Mouse (Mus musculus): ENCODE data around the gene Psma5. TPM values are rescaled to one million over a fixed set of nuclear protein-coding genes. Genes with fewer than 3 reads are reported as not detected.
A peak's percentile ranks its signal among the peaks of the same experiment; 100 is the strongest.

Gene Psma5
- polyA plus RNA-seq, 1 experiment from 2014 or later: 289 TPM

DNA sequence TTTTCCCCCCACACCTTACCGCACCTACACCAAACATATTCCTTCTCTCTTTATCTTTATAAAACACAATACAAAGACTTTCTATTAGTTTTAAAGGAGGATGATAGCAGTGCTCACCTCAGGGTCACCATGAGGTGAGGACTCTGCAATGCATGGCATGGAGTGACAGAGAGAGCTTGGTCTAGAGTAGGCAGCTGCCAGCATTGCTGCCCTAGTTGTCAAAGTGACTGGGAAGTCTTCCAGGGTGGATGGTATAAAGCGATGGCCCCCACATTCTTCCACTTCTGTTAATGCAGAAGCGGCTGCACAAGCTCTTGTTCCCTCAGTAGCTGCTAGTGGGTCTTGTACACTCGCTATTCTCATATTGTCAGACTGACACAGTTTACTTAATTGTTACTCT is 56.4 kb downstream of the Psma5 start:
- no peaks in the 10 kb centered on the region for H3K9me3 ChIP-seq
- peaks cover 16% of the 10 kb centered on the region for H3K4me1 ChIP-seq
- 78% methylated on average over 4 of the region's 4 CpGs for WGBS
- ATAC-seq (ENCODE audit: borderline replicate concordance, extremely low read depth, low FRiP score, low TSS enrichment): no peak
- H3K36me3 ChIP-seq: peaks cover 8% of the 10 kb centered on the region; the same call in 1 of the 2 replicates
- no peak overlapping the region for H3K9ac ChIP-seq
- no peaks in the 10 kb centered on the region for H3K27me3 ChIP-seq
- no peak overlapping the region for H3K27ac ChIP-seq
- H3K4me2 ChIP-seq: no peak overlapping the region
- no peak overlapping the region for H3K4me3 ChIP-seq

DNA sequence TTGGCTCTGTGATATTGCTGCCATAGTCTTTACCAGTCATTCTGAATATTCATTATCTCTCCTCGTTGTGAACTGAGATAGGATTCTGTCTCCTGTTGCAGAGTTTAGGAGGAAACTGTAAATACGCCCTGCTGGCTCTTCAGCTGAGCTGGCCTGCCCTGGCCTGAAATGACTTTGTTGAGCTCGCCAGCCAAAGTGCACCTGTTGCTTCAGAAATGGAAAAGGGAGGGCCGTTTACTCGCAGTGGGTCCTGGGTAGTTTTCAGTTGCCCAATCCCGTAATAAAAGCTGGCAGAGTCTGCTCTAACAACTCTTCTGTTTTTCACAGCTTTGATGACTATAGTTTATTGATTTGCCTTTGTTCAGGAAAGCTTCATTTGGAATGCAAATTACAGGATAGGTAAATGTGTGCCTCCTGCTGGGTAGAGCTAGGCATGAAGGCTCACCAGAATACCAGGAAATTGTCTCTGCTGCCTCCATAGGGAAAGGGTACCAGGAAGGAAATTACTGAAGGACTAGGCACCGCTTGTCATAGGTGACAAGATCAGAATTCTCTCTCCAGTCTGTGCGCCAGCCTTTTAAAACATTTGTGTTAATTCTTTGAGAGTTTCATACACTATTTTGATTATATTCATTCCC is 57.4 kb downstream of the Psma5 start:
- peaks cover 8% of the 10 kb centered on the region; the same call in 1 of the 2 replicates for H3K36me3 ChIP-seq
- no peak overlapping the region for H3K27ac ChIP-seq
- H3K4me2 ChIP-seq: no peak overlapping the region
- 70% methylated on average over 8 of the region's 8 CpGs for WGBS
- ATAC-seq (ENCODE audit: borderline replicate concordance, extremely low read depth, low FRiP score, low TSS enrichment): no peak
- no peaks in the 10 kb centered on the region for H3K27me3 ChIP-seq
- H3K4me3 ChIP-seq: no peak overlapping the region
- no peaks in the 10 kb centered on the region for H3K9me3 ChIP-seq
- no peak overlapping the region for H3K9ac ChIP-seq
- H3K4me1 ChIP-seq: peaks cover 19% of the 10 kb centered on the region

DNA sequence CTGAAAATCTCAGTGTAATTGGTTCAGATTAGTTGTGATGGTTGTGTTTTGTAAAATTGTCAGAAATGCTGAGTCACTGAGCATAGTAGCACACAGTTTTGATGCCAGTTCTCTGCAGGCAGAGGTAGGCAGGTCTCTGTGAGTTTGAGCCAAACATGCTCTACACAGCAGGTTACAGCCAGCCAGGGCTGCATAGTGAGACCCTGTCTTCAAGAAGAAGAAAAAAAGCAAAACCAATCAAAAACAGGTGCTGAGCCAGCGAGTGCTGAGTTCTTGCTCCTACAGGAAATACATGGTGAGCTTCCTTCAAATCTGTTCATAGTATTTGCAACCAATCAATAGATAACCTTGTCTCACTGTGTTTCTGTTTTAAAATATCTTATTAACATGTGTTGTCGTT is 61.8 kb downstream of the Psma5 start:
- Histone ChIP-seq H3K9me3 (no peaks in the 10 kb centered on the region), H3K4me1 (0 out of 2 replicates have a peak, but pooled peaks cover 9% of the 10 kb centered on the region), H3K27me3 (no peaks in the 10 kb centered on the region), H3K4me2 (no peak overlapping the region), H3K36me3 (peaks cover 3% of the 10 kb centered on the region; the same call in 1 of the 2 replicates), H3K27ac (no peak overlapping the region), H3K4me3 (no peak overlapping the region), H3K9ac (no peak overlapping the region)
- ATAC-seq (ENCODE audit: borderline replicate concordance, extremely low read depth, low FRiP score, low TSS enrichment): no peak
- WGBS: 54% methylated on average over 2 of the region's 2 CpGs

DNA sequence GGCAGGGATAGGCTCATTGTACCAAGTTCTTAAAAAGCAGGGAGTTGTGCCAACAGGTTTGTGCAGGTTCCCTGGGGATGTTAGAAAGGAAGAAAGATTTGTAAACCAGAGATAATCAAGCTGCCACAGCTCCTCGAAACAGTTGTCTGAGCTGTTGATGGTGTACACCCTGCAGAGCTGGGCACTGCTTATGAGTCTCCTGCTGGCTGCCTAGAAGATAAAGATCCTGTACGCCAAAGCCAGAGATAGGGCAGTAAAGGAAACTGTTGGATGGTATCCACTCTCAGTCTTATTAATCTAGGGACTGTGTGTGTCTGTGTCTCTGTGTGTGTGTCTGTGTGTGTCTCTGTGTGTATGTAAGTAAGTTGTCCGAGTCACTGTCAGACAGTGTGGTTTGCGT is 64.9 kb downstream of the Psma5 start:
- WGBS: 70% methylated on average over 4 of the region's 4 CpGs
- Histone ChIP-seq H3K9ac (no peak overlapping the region), H3K27ac (no peak overlapping the region), H3K4me2 (no peak overlapping the region), H3K36me3 (peaks cover 5% of the 10 kb centered on the region), H3K27me3 (no peaks in the 10 kb centered on the region), H3K9me3 (no peaks in the 10 kb centered on the region), H3K4me3 (no peak overlapping the region), H3K4me1 (peaks cover 27% of the 10 kb centered on the region)
- ATAC-seq (ENCODE audit: borderline replicate concordance, extremely low read depth, low FRiP score, low TSS enrichment): no peak

DNA sequence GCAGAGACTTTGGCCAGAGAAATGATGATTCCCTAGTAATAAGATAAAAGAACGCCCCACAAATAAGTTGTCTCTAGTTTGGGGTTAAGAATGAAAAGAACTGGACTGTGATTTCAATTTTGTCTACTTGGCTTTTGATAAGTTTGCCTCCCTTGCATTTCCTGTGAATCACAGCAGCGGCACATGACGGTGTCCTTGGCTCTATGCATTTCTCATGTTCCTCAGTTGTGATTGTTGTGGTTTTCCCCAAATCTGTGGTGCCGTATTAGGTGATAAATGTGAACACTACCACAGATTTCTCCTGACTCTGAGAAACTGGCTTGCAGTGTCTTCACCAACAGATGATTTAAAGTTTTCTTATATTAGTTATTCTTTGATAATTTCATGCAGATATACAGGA is 65.4 kb downstream of the Psma5 start:
- H3K4me2 ChIP-seq: no peak overlapping the region
- H3K9me3 ChIP-seq: no peaks in the 10 kb centered on the region
- no peak overlapping the region for H3K9ac ChIP-seq
- peaks cover 30% of the 10 kb centered on the region for H3K4me1 ChIP-seq
- no peaks in the 10 kb centered on the region for H3K27me3 ChIP-seq
- 64% methylated on average over 4 of the region's 4 CpGs for WGBS
- ATAC-seq (ENCODE audit: borderline replicate concordance, extremely low read depth, low FRiP score, low TSS enrichment): no peak
- H3K36me3 ChIP-seq: peaks cover 5% of the 10 kb centered on the region
- no peak overlapping the region for H3K27ac ChIP-seq
- H3K4me3 ChIP-seq: no peak overlapping the region

DNA sequence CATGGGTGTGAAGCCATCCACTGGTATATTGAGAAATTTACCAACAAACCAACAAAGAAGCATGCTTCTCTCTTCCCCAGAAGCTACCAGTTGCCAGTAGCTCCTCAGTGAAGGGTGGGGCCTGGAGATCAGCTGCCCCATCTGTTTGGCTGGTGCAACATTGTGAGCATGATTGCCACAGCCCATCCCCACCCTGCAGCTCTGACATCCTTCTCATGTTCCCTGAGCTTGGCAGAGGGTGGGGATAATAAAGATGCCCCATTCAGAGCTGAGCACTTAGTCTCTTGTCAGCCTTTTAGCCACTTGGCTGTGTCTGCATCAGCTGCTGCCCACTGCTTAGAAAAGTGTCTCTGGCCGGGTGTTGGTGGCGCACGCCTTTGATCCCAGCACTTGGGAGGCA is 66.2 kb downstream of the Psma5 start:
- ATAC-seq (ENCODE audit: borderline replicate concordance, extremely low read depth, low FRiP score, low TSS enrichment): no peak
- Histone ChIP-seq H3K9me3 (no peaks in the 10 kb centered on the region), H3K4me2 (no peak overlapping the region), H3K9ac (no peak overlapping the region), H3K27ac (no peak overlapping the region), H3K36me3 (peaks cover 5% of the 10 kb centered on the region), H3K27me3 (no peaks in the 10 kb centered on the region), H3K4me3 (no peak overlapping the region), H3K4me1 (peaks cover 39% of the 10 kb centered on the region)
- 89% methylated on average over 3 of the region's 3 CpGs for WGBS

DNA sequence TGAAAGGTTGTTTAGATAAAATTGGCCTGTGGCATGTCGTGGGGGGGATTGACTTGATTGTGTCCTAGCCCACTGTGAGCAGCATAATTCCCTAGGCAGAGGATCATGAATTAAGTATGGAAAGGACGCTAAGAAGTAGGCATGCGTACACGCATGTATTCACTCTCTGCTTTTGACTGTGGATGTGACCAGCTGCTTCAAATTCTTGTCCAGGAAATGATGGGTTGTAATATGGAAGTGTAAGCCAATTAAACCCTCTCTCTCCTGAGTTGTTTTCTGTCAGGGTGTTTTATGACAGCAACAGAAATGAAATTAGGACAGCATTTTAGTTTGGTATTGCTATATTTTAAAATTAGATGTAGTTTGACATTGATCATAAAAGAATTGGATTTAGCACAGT is 68.1 kb downstream of the Psma5 start:
- Histone ChIP-seq H3K9ac (no peak overlapping the region), H3K36me3 (peaks cover 5% of the 10 kb centered on the region), H3K9me3 (no peaks in the 10 kb centered on the region), H3K27ac (no peak overlapping the region), H3K4me1 (peaks cover 46% of the 10 kb centered on the region), H3K4me2 (no peak overlapping the region), H3K27me3 (no peaks in the 10 kb centered on the region), H3K4me3 (no peak overlapping the region)
- no peak for ATAC-seq (ENCODE audit: borderline replicate concordance, extremely low read depth, low FRiP score, low TSS enrichment)
- 76% methylated on average over 4 of the region's 4 CpGs for WGBS

DNA sequence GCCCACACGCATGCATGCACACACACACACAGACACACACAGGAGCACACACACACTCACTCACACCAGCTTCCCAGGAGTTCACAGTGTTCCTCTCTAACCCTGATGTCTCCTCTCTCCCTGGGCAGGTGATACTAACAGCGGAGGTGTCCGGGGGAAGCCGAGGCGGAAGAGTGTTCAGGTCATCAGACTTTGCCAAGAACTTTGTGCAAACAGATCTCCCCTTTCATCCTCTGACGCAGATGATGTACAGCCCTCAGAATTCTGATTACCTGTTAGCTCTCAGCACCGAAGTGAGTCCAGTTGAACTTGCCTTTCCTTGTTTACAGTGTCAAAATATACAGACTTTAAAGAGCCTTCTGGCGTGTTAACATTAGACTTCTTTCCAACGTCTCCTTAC is 68.8 kb downstream of the Psma5 start:
- Histone ChIP-seq H3K36me3 (peaks cover 5% of the 10 kb centered on the region), H3K4me2 (no peak overlapping the region), H3K27ac (no peak overlapping the region), H3K4me1 (peaks cover 46% of the 10 kb centered on the region), H3K27me3 (no peaks in the 10 kb centered on the region), H3K9me3 (no peaks in the 10 kb centered on the region), H3K9ac (no peak overlapping the region), H3K4me3 (no peak overlapping the region)
- WGBS: 71% methylated on average over 9 of the region's 9 CpGs
- no peak for ATAC-seq (ENCODE audit: borderline replicate concordance, extremely low read depth, low FRiP score, low TSS enrichment)

DNA sequence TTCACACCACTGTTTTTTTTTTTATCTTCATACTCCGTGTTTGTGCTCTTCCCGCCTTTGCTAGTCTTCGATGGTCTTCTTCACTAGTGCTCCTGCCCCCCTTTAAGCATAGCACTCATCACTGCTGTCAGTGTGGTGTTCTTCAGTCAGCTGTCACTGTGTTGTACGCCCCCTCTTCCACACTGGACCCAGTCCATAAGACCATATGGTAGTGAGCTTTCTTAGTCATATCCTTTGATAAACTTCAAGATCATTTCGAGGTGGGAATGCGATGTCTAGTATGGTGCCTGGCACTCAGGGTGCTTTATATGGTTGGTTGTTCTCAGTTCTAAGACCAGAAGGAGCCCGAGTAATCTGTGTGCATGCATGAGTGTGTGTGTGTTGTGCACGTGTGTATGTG is 70.5 kb downstream of the Psma5 start:
- H3K4me1 ChIP-seq: peaks cover 41% of the 10 kb centered on the region
- peak overlapping the region; percentile 94 for H3K27ac ChIP-seq
- 0 out of 2 replicates have a peak overlapping the region, but pooled peaks have one; percentile 14 for H3K4me2 ChIP-seq
- peaks cover 11% of the 10 kb centered on the region for H3K36me3 ChIP-seq
- 56% methylated on average over 8 of the region's 8 CpGs for WGBS
- no peaks in the 10 kb centered on the region for H3K9me3 ChIP-seq
- no peak overlapping the region for H3K9ac ChIP-seq
- no peak overlapping the region for H3K4me3 ChIP-seq
- H3K27me3 ChIP-seq: no peaks in the 10 kb centered on the region
- ATAC-seq (ENCODE audit: borderline replicate concordance, extremely low read depth, low FRiP score, low TSS enrichment): peak; percentile 84; the same call in 1 of the 2 replicates

DNA sequence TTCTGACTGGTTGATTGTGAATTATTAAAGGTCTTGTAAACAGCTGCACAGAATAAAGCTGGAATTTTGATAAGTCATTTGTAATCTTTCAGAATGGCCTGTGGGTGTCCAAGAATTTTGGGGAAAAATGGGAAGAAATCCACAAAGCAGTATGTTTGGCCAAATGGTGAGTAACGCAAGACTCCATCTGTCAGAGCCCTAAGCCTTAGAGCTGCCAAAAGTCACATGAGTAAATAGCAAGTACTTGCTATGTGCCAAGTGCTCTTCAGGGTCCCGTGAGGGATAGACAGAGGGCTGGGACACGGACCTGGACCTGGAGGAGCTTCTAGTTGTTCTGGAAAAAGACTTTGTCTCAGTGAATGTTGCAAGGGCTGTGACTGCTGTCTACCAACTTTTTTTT is 71.2 kb downstream of the Psma5 start:
- Histone ChIP-seq H3K4me3 (no peak overlapping the region), H3K36me3 (peaks cover 17% of the 10 kb centered on the region), H3K4me2 (peak overlapping the region; percentile 30), H3K9ac (no peak overlapping the region), H3K4me1 (peaks cover 41% of the 10 kb centered on the region), H3K27ac (peak overlapping the region; percentile 94), H3K27me3 (no peaks in the 10 kb centered on the region), H3K9me3 (no peaks in the 10 kb centered on the region)
- ATAC-seq (ENCODE audit: borderline replicate concordance, extremely low read depth, low FRiP score, low TSS enrichment): peak; percentile 91
- WGBS: 26% methylated on average over 3 of the region's 3 CpGs

DNA sequence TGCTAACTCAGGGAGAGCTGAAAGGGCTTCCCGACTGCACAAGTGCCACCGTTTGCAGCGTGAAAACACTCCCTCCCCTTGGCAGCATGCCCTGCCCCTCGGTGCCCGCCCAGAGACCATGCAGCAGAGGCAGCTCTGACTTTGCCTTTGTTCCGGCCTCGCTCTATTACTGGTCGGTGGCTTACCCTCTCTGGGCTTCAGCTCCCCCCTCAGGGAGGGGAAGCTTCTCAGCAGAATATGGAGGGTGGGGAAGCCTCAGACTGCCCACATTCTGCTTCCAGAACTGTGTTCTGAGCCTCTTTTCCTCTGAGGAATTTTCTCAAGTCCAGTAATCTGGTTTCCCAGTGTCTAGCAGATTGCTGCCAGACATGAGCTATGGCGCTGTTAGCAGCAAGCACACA is 71.7 kb downstream of the Psma5 start:
- peaks cover 41% of the 10 kb centered on the region for H3K4me1 ChIP-seq
- WGBS: 12% methylated on average over 9 of the region's 9 CpGs
- H3K27me3 ChIP-seq: no peaks in the 10 kb centered on the region
- no peaks in the 10 kb centered on the region for H3K9me3 ChIP-seq
- H3K4me2 ChIP-seq: peak overlapping the region; percentile 30
- peak overlapping the region; percentile 94 for H3K27ac ChIP-seq
- peaks cover 19% of the 10 kb centered on the region for H3K36me3 ChIP-seq
- peak; percentile 50 for ATAC-seq (ENCODE audit: borderline replicate concordance, extremely low read depth, low FRiP score, low TSS enrichment)
- no peak overlapping the region for H3K4me3 ChIP-seq
- no peak overlapping the region for H3K9ac ChIP-seq

All from lung, embryonic 15.5 days (tissue).